Mouse (Mus musculus) midbrain, embryonic 10.5 days (tissue): Measurements from ENCODE around the gene Pdcd1lg2. TPM values are rescaled to one million over a fixed set of nuclear protein-coding genes. Genes with fewer than 3 reads are reported as not detected.

ENCODE experiments used
- DNase-seq: peaks from one replicate; pipeline ENCODE4 v3.0.0-alpha.2; 2017; ENCODE audit warnings: low spot score
- H3K27ac ChIP-seq: fragments of 300-500 bp; sonication (generic); replicated peaks from 2 replicates; pipeline ENCODE4 v1.5.1; 2016; ENCODE audit warnings: mild to moderate bottlenecking
- H3K27me3 ChIP-seq: fragments of 300-500 bp; sonication (generic); 2 replicates; pipeline ENCODE4 v1.6.1; 2016; ENCODE audit warnings: low read depth, mild to moderate bottlenecking; ENCODE audit not compliant: poor library complexity, severe bottlenecking
- H3K36me3 ChIP-seq: fragments of 300-500 bp; sonication (generic); 2 replicates; pipeline ENCODE4 v1.6.1; 2016; ENCODE audit warnings: mild to moderate bottlenecking, moderate library complexity
- H3K4me1 ChIP-seq: fragments of 300-500 bp; sonication (generic); 2 replicates; pipeline ENCODE4 v1.6.1; 2016
- H3K4me3 ChIP-seq: fragments of 300-500 bp; sonication (generic); 2 replicates; pipeline ENCODE4 v1.5.1; 2016; ENCODE audit warnings: mild to moderate bottlenecking, moderate library complexity
- H3K9me3 ChIP-seq: fragments of 300-500 bp; sonication (generic); replicated peaks from 2 replicates; pipeline ENCODE4 v1.6.1; 2016; ENCODE audit warnings: mild to moderate bottlenecking
- WGBS: fragments of 180-500 bp; shearing (Covaris S2); methylation state at CpG from one replicate; pipeline ENCODE4 v1.1.7; 2016; 5-methylcytosine and 5-hydroxymethylcytosine counted together
- polyA plus RNA-seq: library from polyadenylated mRNA; unstranded; fragments of >200 nt; fragmentation: Nextera tagmentation; extraction: Ambion mirVana; gene quantifications from 2 replicates; pipeline ENCODE4 v1.2.1, GENCODE M21; 2016

Gene Pdcd1lg2
- polyA plus RNA-seq, 1 experiment from 2014 or later = not detected

DNA sequence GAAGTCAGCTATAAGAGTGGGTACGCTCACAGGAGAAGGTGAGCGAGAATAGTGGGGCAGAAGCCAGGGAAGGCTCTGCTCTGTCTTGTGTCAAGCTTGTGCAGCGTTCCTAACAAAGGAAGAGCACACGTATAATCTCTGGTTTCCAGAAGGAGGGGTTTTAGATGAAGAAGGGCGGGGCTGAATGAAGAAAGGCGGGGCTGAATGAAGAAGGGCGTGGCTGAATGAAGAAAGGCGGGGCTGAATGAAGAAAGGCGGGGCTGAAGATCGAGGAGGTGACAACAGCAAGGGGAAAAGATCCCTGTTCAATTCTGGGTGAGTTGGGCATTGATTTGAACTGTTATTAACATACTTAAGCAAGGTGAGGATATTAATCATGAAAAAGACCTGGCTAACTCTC is 105.3 kb downstream of the Pdcd1lg2 start:
- H3K4me3 ChIP-seq = no peak overlapping the region
- H3K4me1 ChIP-seq = peaks cover 2% of the 10 kb centered on the region; the same call in 1 of the 2 replicates
- H3K9me3 ChIP-seq = peaks cover 2% of the 10 kb centered on the region; the same call in 1 of the 2 replicates
- H3K27ac ChIP-seq = no peak overlapping the region
- no peaks in the 10 kb centered on the region for H3K27me3 ChIP-seq
- no peaks in the 10 kb centered on the region for H3K36me3 ChIP-seq
- WGBS = 61% methylated on average over 10 of the region's 10 CpGs
- DNase-seq = no peak

DNA sequence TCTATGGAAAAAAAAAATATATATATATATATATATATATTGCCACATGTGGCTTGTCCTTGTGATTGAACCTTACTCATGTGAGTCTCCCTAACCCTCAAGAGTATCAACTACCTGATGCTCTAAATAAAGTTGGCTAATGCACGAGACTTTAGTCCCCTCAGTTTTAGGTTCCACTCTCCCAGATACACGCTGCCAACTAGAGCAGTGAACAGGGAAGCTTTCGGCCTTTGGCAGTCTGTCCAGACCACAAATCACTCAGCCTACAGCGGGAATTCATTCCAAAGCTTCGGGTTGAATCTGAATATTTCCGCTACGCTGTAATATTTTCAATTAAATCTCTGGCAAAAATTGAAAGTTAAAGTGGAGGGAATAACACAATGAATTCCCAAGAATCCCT is 107.7 kb downstream of the Pdcd1lg2 start:
- Histone ChIP-seq H3K4me3 (no peak overlapping the region), H3K27me3 (no peaks in the 10 kb centered on the region), H3K36me3 (no peaks in the 10 kb centered on the region), H3K9me3 (peaks cover 2% of the 10 kb centered on the region; the same call in 1 of the 2 replicates), H3K4me1 (peaks cover 7% of the 10 kb centered on the region), H3K27ac (no peak overlapping the region)
- no peak for DNase-seq
- 92% methylated on average over 7 of the region's 7 CpGs for WGBS

DNA sequence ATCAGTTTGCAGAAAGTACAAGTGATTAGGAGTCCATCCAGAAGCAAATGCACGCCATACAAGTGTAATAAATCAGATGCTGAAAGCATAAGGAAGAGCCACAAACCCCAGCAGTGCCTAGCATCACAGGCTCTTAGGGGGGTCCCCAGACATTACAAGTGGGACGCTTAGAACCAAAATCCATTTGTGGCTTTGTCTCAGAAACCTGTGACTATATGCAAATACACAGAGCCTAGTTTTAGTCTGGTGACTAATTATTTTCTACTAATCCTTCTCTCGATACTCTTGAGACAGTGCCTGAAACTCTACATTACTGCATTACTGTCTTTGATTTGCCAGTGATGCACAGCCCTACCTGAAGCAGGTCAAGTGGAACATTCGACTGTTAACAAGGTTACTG is 108.2 kb downstream of the Pdcd1lg2 start:
- Histone ChIP-seq H3K27ac (no peak overlapping the region), H3K9me3 (peaks cover 2% of the 10 kb centered on the region; the same call in 1 of the 2 replicates), H3K4me3 (no peak overlapping the region), H3K27me3 (no peaks in the 10 kb centered on the region), H3K36me3 (no peaks in the 10 kb centered on the region), H3K4me1 (peaks cover 12% of the 10 kb centered on the region)
- WGBS = 88% methylated on average over 4 of the region's 4 CpGs
- no peak for DNase-seq

Other genes starting within 250 kb of the Pdcd1lg2 start
- 5.9 and 7.7 TPM in 2 replicates for gene Jak2, start 159.1 kb upstream of the Pdcd1lg2 start, polyA plus RNA-seq
- 5.4 and 8.9 TPM in 2 replicates for gene Insl6, start 85.6 kb upstream of the Pdcd1lg2 start, polyA plus RNA-seq
- gene Rln1, start 76.2 kb upstream of the Pdcd1lg2 start, polyA plus RNA-seq = 0.57 and 1.3 TPM in 2 replicates
- 40.4 and 43.8 TPM in 2 replicates for gene Plgrkt, start 43.5 kb upstream of the Pdcd1lg2 start, polyA plus RNA-seq
- gene Cd274, start 43.5 kb upstream of the Pdcd1lg2 start, polyA plus RNA-seq = 0.29 and 0.38 TPM in 2 replicates
- 9.8 and 10.2 TPM in 2 replicates for gene Ric1, start 111.4 kb downstream of the Pdcd1lg2 start, polyA plus RNA-seq
- gene Ermp1, start 237.5 kb downstream of the Pdcd1lg2 start, polyA plus RNA-seq = 12.6 and 14.2 TPM in 2 replicates